Mouse (Mus musculus) heart, adult 10 weeks (tissue): Measurements from ENCODE around the gene Stard10. TPM values are rescaled to one million over a fixed set of nuclear protein-coding genes. Genes with fewer than 3 reads are reported as not detected.

Experiments
- polyA plus RNA-seq: library from polyadenylated mRNA; stranded (reverse); fragments of 350-450 nt; fragmentation: Illumina TruSeq; extraction: RNeasy Lipid Tissue Mini Kit (QIAGEN cat#74804); gene quantifications from one replicate; pipeline ENCODE4 v1.2.3, GENCODE M21; 2014; ENCODE audit warnings: low read depth, low replicate concordance

Gene Stard10
- 141 TPM for polyA plus RNA-seq

GRCm38 (mm10) chr7:101317014-101317413, at the start of gene Stard10:
Stard10 (plus strand) TSS chr7:101317086.

GRCm38 (mm10) chr7:101301881-101302456, 14.9 kb upstream of the Stard10 start, which contains the start of gene Atg16l2:
Atg16l2 (minus strand) TSS chr7:101302251.

GRCm38 (mm10) chr7:101347767-101348270, 30.9 kb downstream of the Stard10 start, which contains the start of gene Arap1:
Arap1 (plus strand) TSS chr7:101348067.

Other genes with a start within 250 kb of the Stard10 start
- 12.8 TPM for gene Fchsd2, start 224.2 kb upstream of the Stard10 start, polyA plus RNA-seq
- gene Atg16l2, start 14.8 kb upstream of the Stard10 start, polyA plus RNA-seq, result 27.0 TPM
- gene Arap1, start 31.0 kb downstream of the Stard10 start, polyA plus RNA-seq, result 30.1 TPM
- gene Gm45837, start 93.8 kb downstream of the Stard10 start, polyA plus RNA-seq, result not detected
- 60.9 TPM for gene Pde2a, start 104.6 kb downstream of the Stard10 start, polyA plus RNA-seq